Mouse (Mus musculus): ENCODE data around the gene Grwd1.

DNA sequence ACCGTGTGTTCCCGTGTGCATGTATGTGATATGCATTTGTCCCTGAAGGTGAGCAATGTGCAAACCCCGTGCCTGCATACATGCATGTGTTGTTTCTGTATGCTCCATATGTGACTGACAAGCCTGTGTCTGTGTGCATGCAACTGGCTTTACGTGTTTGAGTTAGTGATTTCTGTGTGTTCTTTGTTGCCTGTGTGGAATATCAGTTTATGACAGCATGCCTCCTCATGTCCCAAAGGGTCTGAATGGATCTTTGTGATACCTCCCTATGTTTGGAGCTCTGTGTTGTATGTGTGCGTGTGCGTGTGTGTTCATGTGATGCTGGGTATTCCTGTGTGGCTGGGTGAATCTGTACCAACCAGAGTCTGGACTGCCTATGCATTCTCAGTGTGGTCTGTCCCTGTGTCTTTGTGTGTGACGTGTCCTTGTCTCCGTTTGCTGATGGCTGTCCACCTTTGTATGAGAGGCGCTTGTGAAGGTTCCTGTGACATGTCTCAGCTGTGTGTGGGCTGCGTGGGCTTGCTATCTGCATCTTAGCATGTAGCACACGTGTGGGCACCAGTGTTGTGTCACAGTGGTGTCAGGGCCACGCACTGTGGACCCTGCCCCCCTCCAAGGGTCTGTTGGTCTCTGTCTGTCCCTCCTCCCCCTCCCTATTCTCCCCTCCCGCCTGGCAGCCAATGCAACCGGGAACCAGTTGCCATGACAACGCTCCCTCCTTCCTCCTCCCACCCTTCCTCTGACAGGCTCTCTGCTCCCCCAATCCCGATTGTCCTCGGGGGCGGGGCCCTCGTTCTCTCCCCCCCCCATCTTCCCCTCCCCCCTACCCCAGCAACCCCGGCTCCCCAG is 46.0 kb downstream of the Grwd1 start, which contains the start of gene Sult2b1:
- TF ChIP-seq CTCF (IDR thresholded peaks at IDR 0.05; ENCODE audit: control insufficient read depth, insufficient read depth, insufficient read length) = no peak
- no peak for TF ChIP-seq USF1 (IDR thresholded peaks at IDR 0.05; ENCODE audit: low read depth)
- TF ChIP-seq MYOD1 (IDR thresholded peaks at IDR 0.05; ENCODE audit: control insufficient read depth, insufficient read length, low read depth) = no peak
- TF ChIP-seq MYOG (IDR thresholded peaks at IDR 0.05; ENCODE audit: control insufficient read depth, extremely low read depth, insufficient read length) = no peak
- no peak for TF ChIP-seq MAX (IDR thresholded peaks at IDR 0.05)
